Mouse (Mus musculus) neutrophil, adult 5-6 weeks (primary cell): ENCODE measurements at regions not wholly inside any gene's neighbourhood (a gene's known extent, or its start where the extent isn't known, plus 50 kb on each side); places are given as distances from the start of the nearest gene placed in this dataset.

Source experiments
- ATAC-seq: fragments of 151-379, 151-347 bp; 2 replicates; pipeline ENCODE4 v1.8.0; 2017; ENCODE audit warnings: mild to moderate bottlenecking, moderate TSS enrichment; ENCODE audit not compliant: insufficient number of reproducible peaks, poor library complexity, low FRiP score, severe bottlenecking; ENCODE audit errors: extremely low read depth

GRCm38 (mm10) chr3:61064720-61065119, 62.1 kb downstream of the P2ry1 start:
- ATAC-seq, result no peak

- ATAC-seq, result no peak
Observed at GRCm38 (mm10) chr3:61067067-61067466, 64.5 kb downstream of the P2ry1 start.

GRCm38 (mm10) chr3:61068229-61068628, 65.6 kb downstream of the P2ry1 start:
- ATAC-seq, result no peak

GRCm38 (mm10) chr3:61071041-61071440, 68.4 kb downstream of the P2ry1 start:
- ATAC-seq, result no peak

- ATAC-seq, result no peak
Observed at GRCm38 (mm10) chr3:61072330-61072729, 69.7 kb downstream of the P2ry1 start.

- ATAC-seq, result no peak
Observed at GRCm38 (mm10) chr3:61073103-61073502, 70.5 kb downstream of the P2ry1 start.

GRCm38 (mm10) chr3:61073806-61074205, 71.2 kb downstream of the P2ry1 start:
- ATAC-seq, result no peak

GRCm38 (mm10) chr3:61075839-61076238, 73.2 kb downstream of the P2ry1 start:
- ATAC-seq, result no peak

GRCm38 (mm10) chr3:61089931-61090330, 87.3 kb downstream of the P2ry1 start:
- ATAC-seq, result no peak

- ATAC-seq, result no peak
Observed at GRCm38 (mm10) chr3:61092031-61092430, 89.4 kb downstream of the P2ry1 start.

- no peak for ATAC-seq
Observed at GRCm38 (mm10) chr3:61116364-61116763, 113.8 kb downstream of the P2ry1 start.

GRCm38 (mm10) chr3:61133096-61133495, 130.5 kb downstream of the P2ry1 start:
- ATAC-seq, result no peak

GRCm38 (mm10) chr3:61154087-61154486, 151.5 kb downstream of the P2ry1 start:
- ATAC-seq, result no peak

GRCm38 (mm10) chr3:61159811-61160210, 157.2 kb downstream of the P2ry1 start:
- no peak for ATAC-seq

GRCm38 (mm10) chr3:61161384-61161783, 158.8 kb downstream of the P2ry1 start:
- ATAC-seq, result no peak

GRCm38 (mm10) chr3:61185789-61186188, 175.6 kb upstream of the Rap2b start:
- no peak for ATAC-seq

- ATAC-seq, result no peak
Observed at GRCm38 (mm10) chr3:61188662-61189061, 172.8 kb upstream of the Rap2b start.

GRCm38 (mm10) chr3:61216562-61216961, 144.9 kb upstream of the Rap2b start:
- ATAC-seq, result no peak

- no peak for ATAC-seq
Observed at GRCm38 (mm10) chr3:61224505-61224904, 136.9 kb upstream of the Rap2b start.

- ATAC-seq, result no peak
Observed at GRCm38 (mm10) chr3:61225054-61225453, 136.4 kb upstream of the Rap2b start.

GRCm38 (mm10) chr3:61241380-61241779, 120.1 kb upstream of the Rap2b start:
- ATAC-seq, result no peak
